Mouse (Mus musculus) spleen, postnatal 36 days (tissue): ENCODE data around the gene Glyctk.
"Not testable (repeated sequence)": the region's sequence is repeated elsewhere in the genome, so short reads cannot be mapped to it uniquely, and the experiment has no call there.

Experiments used
- DNase-seq, 2 experiments: peaks; one replicate each; pipeline ENCODE4 v3.0.0; 2022; ENCODE audit warnings: low spot score in 2 of 2, mixed read lengths in 1 of 2

Glyctk gene

DNA sequence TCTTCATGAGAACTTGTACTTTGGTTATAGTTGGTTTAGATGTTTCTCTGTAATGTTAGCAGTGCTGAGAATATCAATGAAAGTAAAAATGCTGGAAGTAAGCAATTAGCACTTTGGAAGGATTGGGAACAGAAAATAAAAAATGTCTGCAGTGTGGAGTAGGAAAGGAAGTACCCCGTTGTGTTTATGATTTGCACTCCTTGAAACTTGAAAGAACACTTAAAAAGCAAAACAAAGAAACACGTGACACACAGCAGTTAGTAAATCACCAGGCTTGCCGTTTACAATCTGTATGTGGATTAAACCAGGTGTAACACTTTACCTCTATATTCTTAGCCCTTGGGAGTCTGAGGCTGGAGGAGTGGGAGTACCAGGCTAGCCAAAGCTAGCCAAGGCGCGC is 18.8 kb upstream of the Glyctk start:
- no peak for DNase-seq

DNA sequence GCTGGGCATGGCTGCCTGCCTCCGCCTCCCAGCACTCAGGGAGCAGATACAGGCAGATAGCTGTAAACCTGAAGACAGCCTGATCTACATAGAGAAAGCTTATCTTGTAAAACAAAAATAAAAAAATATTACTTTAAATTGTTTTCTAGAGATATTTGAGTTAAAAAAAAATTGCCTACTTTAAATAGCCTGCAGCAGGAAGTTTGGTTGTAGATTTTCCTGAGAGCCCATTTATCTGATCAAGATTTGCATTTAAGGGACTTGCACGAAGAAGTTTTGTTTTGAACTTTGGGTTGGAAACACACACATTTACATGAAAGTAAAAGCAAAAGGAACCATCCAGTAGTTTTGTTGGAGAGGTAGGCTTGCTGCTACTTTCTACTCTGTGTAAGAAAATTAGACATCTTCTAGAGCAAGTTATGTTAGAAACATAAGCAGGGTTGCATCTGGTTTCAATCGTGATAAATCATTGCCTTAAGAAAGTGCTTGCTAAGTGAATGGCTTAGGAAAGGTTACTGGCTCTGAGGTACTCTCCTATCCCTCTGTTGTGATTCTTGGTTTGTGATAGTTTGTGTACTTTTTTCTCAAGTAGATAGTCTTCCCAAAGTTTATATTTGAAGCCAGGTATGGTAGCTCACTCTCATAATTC is 17.7 kb upstream of the Glyctk start:
- DNase-seq = no peak

DNA sequence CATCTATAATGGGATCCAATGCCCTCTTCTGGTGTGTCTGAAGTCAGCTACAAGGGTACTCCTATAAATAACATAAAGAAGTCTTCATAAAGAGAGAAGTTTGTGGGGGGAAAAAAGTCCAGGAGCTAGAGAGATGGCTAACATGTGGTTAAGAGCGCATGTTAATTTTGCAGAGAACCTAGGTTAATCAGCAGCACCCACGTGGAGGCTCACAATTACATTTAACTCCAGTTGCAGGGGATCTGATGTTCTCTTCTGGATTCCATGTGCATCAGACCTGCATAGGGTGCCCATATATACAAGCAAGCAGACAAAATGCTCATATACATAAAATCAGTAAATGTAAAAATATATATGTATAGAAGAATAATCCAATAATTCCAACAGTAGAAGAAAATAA is 15.4 kb upstream of the Glyctk start:
- DNase-seq = no peak

DNA sequence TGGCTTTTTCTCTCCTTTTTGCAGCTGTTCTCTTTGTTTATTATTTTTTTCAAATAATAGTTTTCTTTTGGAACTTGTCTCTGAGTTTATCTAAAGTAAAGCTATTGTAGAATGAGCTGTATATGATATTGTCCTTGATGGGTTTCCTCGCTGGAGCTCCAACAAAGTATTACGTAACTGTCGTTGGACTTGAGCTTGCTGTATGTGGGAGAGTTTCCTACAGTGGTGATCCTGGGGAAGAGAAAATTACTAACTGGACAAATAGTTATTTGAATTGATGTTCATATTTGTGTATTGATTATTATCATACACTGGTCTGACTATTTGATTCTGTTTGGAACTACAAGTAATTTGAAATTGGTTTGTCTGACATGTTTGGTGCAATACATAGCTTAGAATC is 14.6 kb upstream of the Glyctk start:
- DNase-seq = no peak

DNA sequence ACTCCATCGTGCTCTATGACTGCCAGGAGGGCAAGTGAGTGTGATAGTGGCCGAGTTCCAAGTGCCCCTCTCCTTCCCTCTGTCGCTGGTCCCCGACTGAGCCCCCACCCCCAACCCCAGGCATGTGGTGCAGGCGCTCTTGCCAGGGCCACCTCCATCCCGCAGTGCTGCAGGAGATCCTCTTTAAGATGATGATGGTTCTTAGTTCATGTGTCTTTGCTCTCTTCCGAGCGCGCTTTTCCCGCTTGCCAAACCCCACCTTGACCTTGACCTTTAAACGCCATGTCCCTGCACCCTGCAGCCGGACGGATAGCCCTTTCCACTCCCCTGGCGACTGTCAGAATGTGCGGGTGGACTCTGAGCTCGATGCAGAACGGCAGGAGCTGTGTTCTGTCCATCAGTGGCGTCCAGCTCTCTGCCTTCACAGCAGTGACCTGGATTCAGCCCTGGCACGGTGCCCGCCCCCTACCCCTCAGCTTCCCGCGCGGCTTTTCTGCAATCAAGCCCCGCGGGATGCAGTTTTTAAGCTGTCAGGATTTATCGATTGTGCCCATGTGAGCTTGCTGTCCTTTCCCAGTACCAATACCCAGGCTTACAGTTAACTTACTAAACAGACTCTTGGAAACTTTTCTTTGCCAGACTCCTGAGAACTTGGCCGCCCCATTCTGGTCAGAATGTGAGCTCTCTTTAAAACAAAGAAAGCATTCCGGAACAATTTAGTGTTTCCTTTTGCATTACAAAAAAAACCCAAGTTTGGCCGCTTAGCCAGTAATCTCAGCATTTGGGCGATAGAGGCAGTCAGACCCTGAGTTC is 13.6 kb upstream of the Glyctk start:
- DNase-seq = peak in 1 of 2 experiments; percentile 26

DNA sequence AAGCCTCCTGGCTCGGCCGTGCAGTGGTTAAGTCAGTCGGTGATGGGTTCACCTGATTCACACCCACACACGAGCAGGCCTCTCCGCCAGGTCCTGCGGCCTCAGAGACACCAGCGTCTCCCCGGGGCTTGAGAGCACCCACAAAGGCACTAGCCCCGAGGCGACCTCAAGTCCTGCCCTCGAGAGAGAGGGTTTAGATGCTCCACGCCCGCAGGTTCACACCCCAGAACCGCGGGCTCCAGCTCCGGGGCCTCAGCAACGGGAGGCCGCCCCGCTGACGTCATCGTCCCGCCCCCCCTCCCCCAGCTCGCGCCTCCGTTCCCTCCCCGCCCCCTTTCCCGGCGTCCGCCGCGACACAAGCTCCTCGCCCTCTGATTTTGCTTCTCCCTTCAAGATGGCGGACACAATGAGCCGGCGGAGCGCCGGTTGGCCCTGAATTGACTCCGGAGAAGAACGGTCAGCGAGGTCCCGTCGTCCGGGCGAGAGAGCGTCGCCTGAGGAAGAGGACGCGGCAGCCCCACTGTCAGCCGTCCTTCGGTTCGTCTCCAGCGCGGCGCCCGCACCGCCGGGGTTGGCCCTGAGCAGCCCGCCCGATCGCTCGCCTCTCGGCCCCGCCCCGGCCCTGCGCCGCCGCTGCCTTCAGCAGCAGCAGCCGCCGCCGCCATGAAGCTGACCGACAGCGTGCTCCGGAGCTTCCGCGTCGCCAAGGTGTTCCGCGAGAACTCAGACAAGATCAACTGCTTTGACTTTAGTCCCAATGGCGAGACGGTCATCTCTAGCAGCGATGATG is 12.8 kb upstream of the Glyctk start, which contains the start of gene Wdr82:
Gene Wdr82, plus strand, starts transcription at position 373 of the 790 bp plus-strand sequence.
- DNase-seq = peak; percentile 89 to 93

DNA sequence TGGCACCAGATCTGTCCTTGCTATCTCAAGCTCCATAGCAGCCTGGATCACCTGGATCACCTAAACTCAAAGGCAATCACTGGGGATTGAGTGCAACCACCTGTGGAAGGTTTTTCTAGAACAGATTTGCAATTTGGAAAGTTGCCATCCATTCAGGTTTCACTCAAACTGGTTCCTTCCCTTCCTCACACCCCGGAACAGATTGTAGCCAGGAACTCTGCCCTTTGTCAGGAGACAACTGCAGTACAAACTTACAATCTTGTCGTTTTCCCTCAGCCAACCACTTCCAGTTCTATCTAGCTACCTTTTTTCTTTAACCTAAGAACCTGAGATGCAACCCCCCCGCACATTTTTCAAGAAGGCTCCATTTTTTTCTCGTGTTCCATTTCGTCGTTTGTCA is 12.0 kb upstream of the Glyctk start:
- DNase-seq = no peak

DNA sequence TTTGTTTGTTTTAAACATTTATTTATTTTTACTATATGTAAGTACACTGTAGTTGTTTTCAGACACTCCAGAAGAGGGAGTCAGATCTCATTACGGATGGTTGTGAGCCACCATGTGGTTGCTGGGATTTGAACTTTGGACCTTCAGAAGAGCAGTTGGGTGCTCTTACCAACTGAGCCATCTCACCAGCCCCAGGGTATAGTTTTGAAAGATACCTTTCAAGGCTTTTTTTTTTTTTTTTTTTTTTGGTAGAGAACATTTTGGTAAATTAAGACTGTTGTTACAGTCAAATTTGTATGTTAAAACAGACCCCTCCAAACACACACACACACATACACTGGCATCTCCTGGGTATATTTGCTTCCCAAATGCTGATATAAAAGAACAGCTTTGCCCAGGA is 11.1 kb upstream of the Glyctk start:
- not testable (repeated sequence) for DNase-seq

DNA sequence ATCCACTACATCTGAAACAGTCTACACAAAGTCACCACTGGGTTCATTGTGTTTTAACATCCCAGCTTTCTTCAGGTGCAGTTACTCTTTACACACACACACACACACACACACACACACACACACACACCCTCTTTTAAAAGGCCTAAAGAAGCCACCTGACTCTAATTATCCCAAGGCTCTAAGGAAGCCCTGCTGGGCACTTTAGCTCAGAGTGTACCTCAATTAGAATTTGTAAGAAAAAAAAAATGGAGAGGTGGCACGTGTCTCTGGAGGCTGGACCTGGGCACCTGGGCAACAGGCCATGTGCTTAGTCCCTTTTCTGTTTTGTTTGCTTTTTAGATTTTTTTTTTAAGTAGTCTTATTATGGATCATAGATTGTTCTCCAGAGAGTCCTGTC is 9.8 kb upstream of the Glyctk start:
- DNase-seq = no peak

DNA sequence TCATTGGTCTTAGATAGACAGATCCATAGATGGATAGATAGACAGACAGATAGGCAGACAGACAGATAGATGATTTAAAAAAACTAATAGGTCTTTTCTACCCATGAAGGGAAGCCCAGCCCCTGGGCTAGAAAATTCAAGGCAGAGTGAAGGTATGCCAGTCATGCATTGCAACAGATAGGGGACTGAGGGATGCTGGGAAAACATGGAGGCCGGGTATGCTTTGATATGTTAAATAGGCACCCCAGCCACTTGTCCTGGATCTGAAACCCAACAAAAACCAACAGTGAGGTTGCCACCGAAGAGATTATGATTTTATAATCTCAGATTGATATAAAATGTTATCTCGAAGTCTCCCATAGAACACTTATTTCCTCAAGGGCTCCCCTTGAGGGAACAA is 9.3 kb upstream of the Glyctk start:
- DNase-seq = no peak

DNA sequence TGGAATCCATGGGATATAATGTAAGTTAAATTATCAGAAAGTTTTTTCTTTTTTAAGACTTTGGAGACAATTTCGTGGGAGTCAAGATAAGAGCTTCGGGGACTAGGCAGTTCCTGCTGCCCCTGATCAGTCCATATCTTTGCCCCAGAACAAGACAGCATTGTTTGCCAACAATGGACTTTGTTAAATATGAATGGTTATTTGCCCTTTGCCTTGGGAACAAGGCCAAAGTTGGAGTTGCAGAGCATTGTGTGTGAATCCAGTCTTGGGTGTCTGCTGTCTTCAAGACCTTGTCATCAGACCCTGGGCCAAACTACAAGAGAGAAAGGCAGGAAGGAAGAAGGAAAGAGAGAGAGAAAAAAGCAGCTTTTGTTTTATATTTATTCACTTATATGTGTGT is 8.8 kb upstream of the Glyctk start:
- no peak for DNase-seq

DNA sequence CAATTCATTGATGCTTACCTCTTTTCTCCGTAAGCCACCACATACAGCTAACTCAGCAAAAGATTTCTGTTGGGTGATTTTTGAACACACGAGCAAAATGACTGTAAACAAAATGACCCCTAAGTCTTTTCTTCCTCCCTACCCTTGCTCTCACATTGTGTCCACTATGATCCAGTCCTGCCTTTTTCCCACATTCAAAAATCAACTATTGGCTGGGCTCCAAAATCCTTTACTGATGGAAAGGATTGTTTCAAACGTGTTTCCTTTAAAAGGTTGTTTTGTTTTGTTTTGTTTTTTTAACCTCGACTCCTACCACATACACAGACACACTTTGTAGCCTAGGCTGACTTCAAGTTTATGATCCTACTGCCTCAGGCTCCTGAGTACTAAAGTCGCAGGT is 2.5 kb upstream of the Glyctk start:
- no peak for DNase-seq

DNA sequence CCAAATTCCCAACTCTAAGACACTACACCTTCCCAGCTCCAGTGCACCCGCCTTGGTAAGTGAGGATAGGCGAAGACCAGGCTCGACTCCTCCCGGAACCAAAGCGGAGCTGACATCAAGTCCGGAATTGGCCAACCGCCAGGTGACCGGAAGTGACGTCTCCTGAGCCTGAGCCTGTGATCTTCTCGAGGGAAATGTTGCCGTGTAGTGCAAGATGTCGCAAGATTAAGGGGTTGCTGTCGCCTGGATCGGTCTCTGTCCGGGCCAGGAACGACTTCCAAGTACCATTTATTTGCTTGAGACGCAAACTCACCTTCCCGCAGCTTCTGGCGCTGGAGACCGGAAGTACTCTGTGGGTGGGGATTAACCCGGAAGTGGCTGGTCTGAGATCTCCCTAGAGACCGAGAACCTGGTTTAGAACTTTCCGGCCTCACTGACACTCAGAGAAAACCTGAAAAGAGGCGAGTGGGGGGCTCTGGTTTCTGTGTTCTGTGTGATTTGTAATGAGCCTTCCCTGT is 1.9 kb upstream of the Glyctk start:
- peak; percentile 82 to 86 for DNase-seq

DNA sequence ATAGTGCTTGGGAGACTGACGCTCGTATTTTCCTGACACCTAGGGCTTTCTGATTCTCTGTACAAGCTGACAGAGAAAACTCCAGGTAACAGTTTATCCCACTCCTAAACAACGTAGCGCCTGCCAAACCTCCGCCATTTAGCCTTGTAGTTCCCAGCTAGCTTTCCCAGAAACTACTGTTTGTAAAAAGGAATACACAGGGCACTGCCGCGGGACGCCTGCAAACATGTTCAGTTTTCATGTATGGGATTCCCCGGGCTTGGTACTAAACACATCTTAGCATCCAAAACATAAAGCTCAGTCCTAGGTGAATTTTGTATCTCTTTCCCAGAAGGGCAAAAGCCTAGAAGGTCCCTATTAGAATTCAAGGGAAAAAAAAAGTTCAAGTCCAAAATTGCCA is 1.3 kb upstream of the Glyctk start:
- no peak for DNase-seq

DNA sequence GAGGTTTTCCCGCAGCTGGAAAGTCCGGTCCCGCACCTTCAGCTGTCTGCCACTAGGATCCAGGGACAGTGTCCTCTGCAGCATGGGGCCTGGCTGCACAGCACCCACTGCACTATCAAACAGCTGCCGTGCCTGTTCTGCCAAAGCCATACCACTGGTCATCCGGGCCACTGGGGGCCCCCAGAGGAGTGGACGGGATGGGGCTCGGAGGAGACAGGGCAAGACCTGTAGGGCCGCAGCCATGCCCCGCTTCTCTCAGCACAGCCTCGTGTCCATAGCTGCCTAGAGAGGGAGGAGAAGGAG is 364 bp downstream of the Glyctk start:
- DNase-seq = no peak

DNA sequence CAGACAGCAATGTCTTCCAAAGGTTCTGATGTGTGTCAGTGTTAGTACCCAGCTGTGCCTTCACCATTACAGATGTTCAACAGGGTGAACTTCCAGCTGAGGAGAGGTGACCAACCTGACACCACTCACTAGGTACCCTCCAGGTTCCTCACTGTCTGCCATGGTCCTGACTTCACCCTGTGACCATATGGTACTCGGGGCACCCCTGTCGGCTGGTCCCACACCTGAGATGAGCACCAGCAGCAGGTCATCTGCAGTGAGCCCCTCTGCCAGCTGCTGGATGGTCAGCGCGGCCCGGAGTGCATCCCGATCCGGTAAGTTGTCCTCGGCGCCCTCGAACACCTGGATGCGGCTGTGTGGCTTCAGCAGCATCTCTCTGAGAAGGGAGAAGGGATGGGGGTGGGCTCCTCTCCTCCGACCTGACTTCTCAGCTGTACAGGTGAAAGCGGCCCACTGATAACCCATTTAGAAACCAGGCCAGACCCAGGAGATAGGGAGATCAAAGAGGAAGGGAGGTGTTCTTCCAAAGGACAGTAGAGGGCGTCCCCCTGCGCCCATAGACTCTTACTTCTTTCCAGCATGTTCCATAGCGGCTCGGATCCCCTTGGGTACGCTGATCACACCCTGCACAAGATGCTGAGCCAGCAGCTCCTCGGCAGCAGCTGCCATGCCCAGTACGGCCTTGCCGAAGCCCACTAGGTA is 866 bp downstream of the Glyctk start:
- DNase-seq = no peak

DNA sequence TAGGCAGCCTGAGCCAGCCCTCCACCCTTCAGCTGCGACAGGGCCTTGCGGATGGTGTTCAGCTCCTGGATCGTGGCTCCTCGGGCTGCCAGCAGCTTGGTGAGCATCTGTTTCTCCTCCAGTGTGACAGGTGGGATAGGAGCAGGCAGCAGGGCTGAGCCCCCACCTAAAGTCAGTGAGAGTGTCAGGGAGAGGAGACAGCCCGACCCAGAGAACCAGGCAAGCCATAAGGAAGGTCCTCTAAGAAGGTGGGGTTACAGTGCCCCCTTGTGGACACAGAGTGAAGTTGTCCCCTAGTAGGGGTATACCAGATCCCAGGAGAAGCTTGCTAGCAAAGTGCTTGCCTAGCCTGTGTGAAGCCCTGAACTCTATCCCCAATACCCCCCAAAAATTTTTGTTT is 1.5 kb downstream of the Glyctk start:
- peak; percentile 42 to 63 for DNase-seq

DNA sequence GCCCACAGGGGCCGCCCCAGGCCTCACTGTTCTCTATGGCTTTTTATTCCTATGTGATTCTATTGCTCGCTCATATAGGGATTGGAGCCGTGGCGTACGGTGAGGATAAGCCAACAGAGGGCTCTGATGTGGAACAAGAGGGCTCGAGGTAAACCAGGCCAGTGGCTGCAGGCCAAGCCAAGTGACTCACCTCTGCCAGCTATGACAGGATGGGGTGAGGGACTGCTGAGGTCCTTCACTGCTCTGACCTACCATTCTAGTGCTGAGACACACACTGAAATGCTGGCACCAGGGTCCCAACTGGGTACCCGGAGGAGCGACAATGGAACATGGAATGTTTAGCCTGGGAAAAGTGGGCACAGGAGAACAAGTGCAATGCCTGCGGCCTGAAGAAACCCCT is 3.8 kb downstream of the Glyctk start:
- DNase-seq = no peak

DNA sequence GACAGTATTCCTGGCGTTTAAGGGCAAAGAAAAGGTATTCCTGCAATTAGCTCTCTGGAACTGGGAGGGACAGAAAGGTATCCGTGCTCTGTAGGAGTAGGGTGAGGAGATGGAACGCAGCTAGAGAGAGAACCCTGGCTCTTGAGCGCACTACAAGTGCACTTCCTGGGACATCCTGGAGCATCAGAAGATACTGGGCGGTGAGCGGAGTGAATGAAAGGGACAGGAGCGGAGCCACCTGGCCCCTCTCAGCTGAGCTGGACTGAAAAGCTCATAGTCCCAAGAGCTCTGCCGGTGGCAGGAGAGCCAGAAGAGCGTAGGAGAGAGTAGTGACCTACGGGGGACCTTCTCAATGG is 8.6 kb downstream of the Glyctk start:
- DNase-seq = no peak

DNA sequence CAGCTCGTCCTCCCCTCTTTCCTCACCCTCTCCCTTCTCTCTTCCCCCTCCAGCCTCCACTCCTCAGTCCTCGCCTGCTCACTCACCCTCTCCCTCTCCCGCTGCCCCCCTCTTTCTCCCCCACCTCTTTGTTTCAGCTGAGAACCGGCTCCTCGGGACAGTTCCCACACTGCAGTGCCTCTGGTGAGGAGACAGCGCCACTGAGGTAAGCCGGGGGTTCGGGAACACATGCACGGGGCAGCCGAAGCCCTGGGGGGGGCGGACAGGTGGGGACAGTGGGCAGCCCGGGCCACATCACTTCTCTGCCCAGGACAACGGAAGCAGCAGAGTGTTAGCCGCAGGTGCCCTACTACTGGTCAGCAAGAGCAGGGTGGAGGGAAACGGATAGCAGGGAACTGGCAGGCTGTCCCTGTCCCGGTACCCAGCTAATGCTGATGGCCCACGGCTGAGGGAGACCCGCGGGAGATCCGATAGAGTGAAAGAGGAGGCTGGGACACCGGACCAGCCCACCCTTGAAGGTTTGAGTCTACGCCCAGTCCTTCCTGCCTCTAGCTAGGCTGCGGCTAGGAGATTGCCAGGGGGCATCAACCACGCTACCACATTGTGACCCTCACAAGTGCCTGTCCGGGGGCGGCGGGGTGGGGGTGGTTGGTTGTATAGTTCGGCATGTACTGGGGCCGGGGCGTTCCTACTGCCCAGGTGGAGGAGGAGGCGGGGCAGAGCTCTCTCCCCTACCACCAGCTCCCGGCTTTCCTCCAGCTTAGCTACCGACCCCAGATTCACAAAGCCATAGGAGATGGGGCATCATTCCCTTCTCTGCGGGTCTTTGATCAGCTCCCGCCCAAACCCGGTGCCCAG is 9.2 kb downstream of the Glyctk start:
- DNase-seq = no peak

DNA sequence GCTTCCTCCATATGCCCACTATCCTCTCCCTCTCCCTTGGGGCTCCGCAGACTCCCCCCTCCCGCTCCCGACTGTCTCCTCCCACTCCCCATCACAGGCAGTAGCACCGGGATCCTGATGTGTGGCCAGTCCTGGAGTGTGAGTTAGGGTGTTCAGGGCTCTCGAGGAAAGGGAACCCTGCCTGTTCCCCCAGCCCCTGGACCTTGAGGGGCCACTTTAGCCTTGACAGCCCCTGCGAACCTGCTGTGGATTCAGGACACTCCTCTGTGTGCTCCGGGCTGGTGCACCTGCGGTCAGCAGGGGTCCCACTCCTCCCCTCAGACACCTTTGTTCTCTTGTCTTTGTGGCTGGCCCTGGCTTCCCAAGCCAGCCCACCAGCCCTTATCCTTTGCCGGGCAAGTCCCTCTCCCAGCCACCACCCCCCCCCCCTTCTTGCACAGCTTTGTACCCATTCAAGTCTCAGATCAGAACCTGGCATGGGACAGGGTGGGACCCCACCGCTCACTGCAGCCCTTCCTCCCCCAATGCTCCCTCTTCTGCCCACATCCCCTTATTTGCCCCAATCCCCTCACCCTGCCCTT is 10.0 kb downstream of the Glyctk start:
- DNase-seq = no peak
